Comparison of ENCODE assay signal across 19 mouse cellular contexts in genomic region chr6:145638248-145638647, GRCm38 (mm10). TPM values are rescaled to one million over a fixed set of nuclear protein-coding genes. Genes with fewer than 3 reads are reported as not detected.
A peak's percentile ranks its signal among the peaks of the same experiment; 100 is the strongest.
DNase-seq lines count a peak whose midpoint lies in the region; ATAC-seq and TF ChIP-seq lines count a peak whose summit lies in the region.
"Had no signal": no experiment of that assay in that cellular context is flagged by ENCODE, and none has a peak within 500 bp of the region (broad histone marks: within the 10 kb centered on the region; RNA-seq: fewer than 3 reads in every experiment).

No protein-coding gene starts in this region.

- no peak for DNase-seq in heart, adult 9 months (ENCODE audit: low spot score in 2 of 2)
- peak; percentile 68 for DNase-seq in adrenal gland, postnatal 10 days
- peak; percentile 85 for DNase-seq in lung, postnatal 10 days
- DNase-seq in hindbrain, postnatal 0 days (ENCODE audit: low spot score), result no peak
- DNase-seq: cerebellum, adult 2 months; gastrocnemius, postnatal 25 days; right cerebral cortex, postnatal 14 days had no signal

- no peak overlapping the region for H3K4me3 ChIP-seq in heart, embryonic 13.5 days
- H3K4me3 ChIP-seq in kidney, embryonic 14.5 days (ENCODE audit: low read length), result no peak overlapping the region
- H3K4me3 ChIP-seq in hindbrain, postnatal 0 days (ENCODE audit: low read length), result no peak overlapping the region
- H3K4me3 ChIP-seq: embryonic facial prominence, embryonic 10.5 days; forebrain, embryonic 10.5 days; hindbrain, embryonic 15.5 days; stomach, embryonic 15.5 days had no signal

- no peaks in the 10 kb centered on the region for H3K27me3 ChIP-seq in heart, embryonic 13.5 days (replicated peaks)
- H3K27me3 ChIP-seq in kidney, embryonic 14.5 days (ENCODE audit: control insufficient read depth, insufficient read depth, low read length), result no peaks in the 10 kb centered on the region
- no peaks in the 10 kb centered on the region for H3K27me3 ChIP-seq in hindbrain, postnatal 0 days (ENCODE audit: insufficient read depth, low read length)
- H3K27me3 ChIP-seq: hindbrain, embryonic 15.5 days; stomach, embryonic 15.5 days had no signal

- no peak overlapping the region for H3K4me2 ChIP-seq in heart, embryonic 13.5 days
- H3K4me2 ChIP-seq in kidney, embryonic 14.5 days (replicated peaks; ENCODE audit: low read depth, low read length), result no peak overlapping the region
- no peak overlapping the region for H3K4me2 ChIP-seq in hindbrain, postnatal 0 days (ENCODE audit: low read depth, low read length)
- H3K4me2 ChIP-seq: hindbrain, embryonic 15.5 days; stomach, embryonic 15.5 days had no signal

- no peak for TF ChIP-seq CTCF in hindbrain, postnatal 0 days (IDR thresholded peaks at IDR 0.05; ENCODE audit: low read depth)

- no peaks in the 10 kb centered on the region for H3K36me3 ChIP-seq in heart, embryonic 13.5 days
- no peaks in the 10 kb centered on the region for H3K36me3 ChIP-seq in kidney, embryonic 14.5 days (ENCODE audit: control insufficient read depth, insufficient read depth, low read length)
- no peaks in the 10 kb centered on the region for H3K36me3 ChIP-seq in hindbrain, postnatal 0 days (ENCODE audit: insufficient read depth, low read length)
- H3K36me3 ChIP-seq: embryonic facial prominence, embryonic 10.5 days; forebrain, embryonic 10.5 days; hindbrain, embryonic 15.5 days; stomach, embryonic 15.5 days had no signal

- H3K4me1 ChIP-seq in heart, embryonic 13.5 days, result peaks cover 10% of the 10 kb centered on the region
- peaks cover 6% of the 10 kb centered on the region; the same call in 1 of the 2 replicates for H3K4me1 ChIP-seq in kidney, embryonic 14.5 days (ENCODE audit: control insufficient read depth, insufficient read depth, low read length)
- H3K4me1 ChIP-seq in hindbrain, postnatal 0 days (ENCODE audit: insufficient read depth, low read length), result no peaks in the 10 kb centered on the region
- H3K4me1 ChIP-seq: embryonic facial prominence, embryonic 10.5 days; forebrain, embryonic 10.5 days; hindbrain, embryonic 15.5 days had no signal

- H3K9ac ChIP-seq in heart, embryonic 13.5 days, result no peak overlapping the region
- no peak overlapping the region for H3K9ac ChIP-seq in kidney, embryonic 14.5 days (ENCODE audit: low read depth, low read length)
- H3K9ac ChIP-seq in hindbrain, postnatal 0 days (replicated peaks; ENCODE audit: low read length), result no peak overlapping the region
- H3K9ac ChIP-seq: hindbrain, embryonic 15.5 days; stomach, embryonic 15.5 days had no signal

- WGBS in heart, embryonic 13.5 days, result 38% methylated on average over 6 of the region's 6 CpGs
- WGBS in kidney, embryonic 14.5 days, result 58% methylated on average over 6 of the region's 6 CpGs
- 58% methylated on average over 6 of the region's 6 CpGs for WGBS in hindbrain, postnatal 0 days

- ATAC-seq in heart, embryonic 13.5 days (ENCODE audit: extremely low read depth, insufficient number of reproducible peaks, low FRiP score, low TSS enrichment), result no peak
- peak; percentile 51 for ATAC-seq in kidney, embryonic 14.5 days (ENCODE audit: low FRiP score, low TSS enrichment)
- no peak for ATAC-seq in monocyte, adult 5-6 weeks (replicated peaks; ENCODE audit: insufficient number of reproducible peaks, low FRiP score, low TSS enrichment, poor library complexity, severe bottlenecking)
- no peak for ATAC-seq in cerebellum, adult (ENCODE audit: insufficient number of reproducible peaks, low FRiP score, low TSS enrichment)
- ATAC-seq in hindbrain, postnatal 0 days, result no peak

- H3K27ac ChIP-seq in heart, embryonic 13.5 days (replicated peaks), result peak overlapping the region; percentile 21; the same call in 1 of the 2 replicates
- H3K27ac ChIP-seq in kidney, embryonic 14.5 days (ENCODE audit: low read depth, low read length), result peak overlapping the region; percentile 47; the same call in 1 of the 2 replicates
- H3K27ac ChIP-seq in hindbrain, postnatal 0 days, result no peak overlapping the region
- H3K27ac ChIP-seq: embryonic facial prominence, embryonic 10.5 days; forebrain, embryonic 10.5 days; hindbrain, embryonic 15.5 days; stomach, embryonic 15.5 days had no signal

- H3K9me3 ChIP-seq in heart, embryonic 13.5 days, result no peaks in the 10 kb centered on the region; the same call in 1 of the 2 replicates
- peaks cover 8% of the 10 kb centered on the region for H3K9me3 ChIP-seq in kidney, embryonic 14.5 days (ENCODE audit: control insufficient read depth, low read length)
- 0 out of 2 replicates have a peak, but pooled peaks cover 4% of the 10 kb centered on the region for H3K9me3 ChIP-seq in hindbrain, postnatal 0 days (ENCODE audit: low read length)
- H3K9me3 ChIP-seq: hindbrain, embryonic 15.5 days; stomach, embryonic 15.5 days had no signal

RNA-seq across cellular contexts. Expression of gene Tuba3b, which starts 22.7 kb away (rescaled TPM):
- polyA plus RNA-seq in heart, embryonic 13.5 days (2015; fragmentation: Nextera tagmentation; extraction: Ambion mirVana), result 0.10 TPM in 1 of 2 replicates, not detected in the other
- not detected for total RNA-seq in adrenal gland, postnatal 10 days (2021)
- not detected in 2 replicates for polyA plus RNA-seq in kidney, embryonic 14.5 days (2014; fragmentation: Nextera tagmentation; extraction: Ambion mirVana)
- total RNA-seq in monocyte, adult 5-6 weeks (2017), result 1.1 TPM in 1 of 3 replicates, not detected in the others
- 0.11 TPM in 1 of 2 replicates, not detected in the other for total RNA-seq in hindbrain, postnatal 0 days (2014; rRNA removed)
- not detected in 2 replicates for polyA plus RNA-seq in hindbrain, postnatal 0 days (2015; fragmentation: Nextera tagmentation; extraction: Ambion mirVana)
- total RNA-seq: adrenal gland, postnatal 4 days; gastrocnemius, postnatal 25 days; layer of hippocampus, postnatal 10 days had no signal
- polyA plus RNA-seq: cerebellum, adult 2 months; embryonic facial prominence, embryonic 10.5 days; forebrain, embryonic 10.5 days; hindbrain, embryonic 15.5 days; limb, embryonic 14.5 days; stomach, embryonic 15.5 days had no signal

RNA-seq across cellular contexts. Expression of gene Lmntd1, which starts 24.1 kb away (rescaled TPM):
- 8.7 and 10.1 TPM in 2 replicates for polyA plus RNA-seq in heart, embryonic 13.5 days (2015; fragmentation: Nextera tagmentation; extraction: Ambion mirVana)
- 1 to 10 TPM; 1.2 to 1.7 TPM for total RNA-seq in adrenal gland, postnatal 10 days (2021)
- 1.5 and 2.0 TPM in 2 replicates for polyA plus RNA-seq in kidney, embryonic 14.5 days (2014; fragmentation: Nextera tagmentation; extraction: Ambion mirVana)
- not detected in 3 replicates for total RNA-seq in monocyte, adult 5-6 weeks (2017)
- total RNA-seq in hindbrain, postnatal 0 days (2014; rRNA removed), result 1.2 and 1.5 TPM in 2 replicates
- 1.8 and 2.3 TPM in 2 replicates for polyA plus RNA-seq in hindbrain, postnatal 0 days (2015; fragmentation: Nextera tagmentation; extraction: Ambion mirVana)
- polyA plus RNA-seq: C2C12 had no signal

Comparison
In these comparisons a context has a peak if more than half of its experiments do, and no peak if none do; other contexts are left out.
1. DNase-seq: peak in adrenal gland, postnatal 10 days (single experiment) and lung, postnatal 10 days (single experiment); none in heart, adult 9 months (0 of 2) and hindbrain, postnatal 0 days (single experiment).